Mouse (Mus musculus) erythroblast, embryonic 14.5 days (primary cell): ENCODE results near the gene Sec14l1.

Experiments
- GATA1 ChIP-seq: IDR thresholded peaks from 2 replicates; pipeline ENCODE4 v1.6.1; 2012; ENCODE audit warnings: low read length, inconsistent platforms, mixed read lengths
- TAL1 ChIP-seq: IDR thresholded peaks from 3 replicates; pipeline ENCODE4 v1.6.1; 2012; ENCODE audit warnings: low read length, inconsistent platforms, mixed read lengths

- no peak for TF ChIP-seq GATA1
- no peak for TF ChIP-seq TAL1
These were observed 19.9 kb downstream of the Sec14l1 start for GRCm38 (mm10) chr11:117134776-117135387.
